Mouse (Mus musculus) heart, embryonic 14.5 days (tissue): ENCODE measurements around the gene Rimbp3. TPM values are rescaled to one million over a fixed set of nuclear protein-coding genes. Genes with fewer than 3 reads are reported as not detected.

Source experiments
- ATAC-seq: fragments of 200-750 bp; cut with Nextera tagmentation; 2 replicates; pipeline ENCODE4 v1.8.0; 2017; ENCODE audit warnings: low read depth, moderate TSS enrichment; ENCODE audit not compliant: insufficient number of reproducible peaks, insufficient read depth, low FRiP score
- H3K27ac ChIP-seq, 2 experiments: fragments of 200-500 bp in 1 of 2; fragments of 300-500 bp in 1 of 2; sonication (generic) in 1 of 2; replicated peaks in 1 of 2; 2 replicates each; pipeline ENCODE4 v1.5.1; 2012 to 2014; ENCODE audit warnings: low read depth in 2 of 2, low read length in 2 of 2, control low read depth in 1 of 2, mild to moderate bottlenecking in 1 of 2, mixed read lengths in 1 of 2; ENCODE audit not compliant: control insufficient read depth in 1 of 2, insufficient read depth in 1 of 2
- H3K27me3 ChIP-seq: fragments of 300-500 bp; sonication (generic); 2 replicates; pipeline ENCODE4 v1.6.1; 2014; ENCODE audit warnings: mild to moderate bottlenecking, low read length, control low read depth; ENCODE audit not compliant: control insufficient read depth, insufficient read depth
- H3K36me3 ChIP-seq: fragments of 300-500 bp; sonication (generic); 2 replicates; pipeline ENCODE4 v1.6.1; 2014; ENCODE audit warnings: mild to moderate bottlenecking, control low read depth, low read length, mixed read lengths; ENCODE audit not compliant: control insufficient read depth, insufficient read depth
- H3K4me1 ChIP-seq, 2 experiments: fragments of 200-500 bp in 1 of 2; fragments of 300-500 bp in 1 of 2; sonication (generic) in 1 of 2; 2 replicates each; pipeline ENCODE4 v1.6.1; 2012 to 2014; ENCODE audit warnings: low read length in 2 of 2, control low read depth in 1 of 2, mixed read lengths in 1 of 2; ENCODE audit not compliant: control insufficient read depth in 2 of 2, insufficient read depth in 2 of 2
- H3K4me2 ChIP-seq: fragments of 300-500 bp; sonication (generic); 2 replicates; pipeline ENCODE4 v1.6.1; 2014; ENCODE audit warnings: mild to moderate bottlenecking, low read length
- H3K4me3 ChIP-seq, 2 experiments: fragments of 200-500 bp in 1 of 2; fragments of 300-500 bp in 1 of 2; sonication (generic) in 1 of 2; 2 replicates each; pipeline ENCODE4 v1.5.1; 2012 to 2014; ENCODE audit warnings: low read length in 2 of 2, mild to moderate bottlenecking in 2 of 2, control low read depth in 1 of 2, low read depth in 1 of 2, moderate library complexity in 1 of 2; ENCODE audit not compliant: control insufficient read depth in 1 of 2, insufficient read depth in 1 of 2
- H3K9ac ChIP-seq: fragments of 300-500 bp; sonication (generic); 2 replicates; pipeline ENCODE4 v1.6.1; 2014; ENCODE audit warnings: mild to moderate bottlenecking, low read length
- H3K9me3 ChIP-seq: fragments of 300-500 bp; sonication (generic); 2 replicates; pipeline ENCODE4 v1.6.1; 2016; ENCODE audit warnings: low read length, control low read depth; ENCODE audit not compliant: control insufficient read depth
- WGBS: fragments of 180-500 bp; shearing (Covaris S2); extraction: QIAGEN DNeasy Blood & Tissue Kit; methylation state at CpG from one replicate; pipeline ENCODE4 v1.1.7; 2014; 5-methylcytosine and 5-hydroxymethylcytosine counted together
- polyA plus RNA-seq: library from polyadenylated mRNA; unstranded; fragments of >200 nt; fragmentation: Nextera tagmentation; extraction: Ambion mirVana; gene quantifications from 2 replicates; pipeline ENCODE4 v1.2.1, GENCODE M21; 2014

Gene Rimbp3
- polyA plus RNA-seq, 1 experiment from 2014 or later: 0.20 TPM

DNA sequence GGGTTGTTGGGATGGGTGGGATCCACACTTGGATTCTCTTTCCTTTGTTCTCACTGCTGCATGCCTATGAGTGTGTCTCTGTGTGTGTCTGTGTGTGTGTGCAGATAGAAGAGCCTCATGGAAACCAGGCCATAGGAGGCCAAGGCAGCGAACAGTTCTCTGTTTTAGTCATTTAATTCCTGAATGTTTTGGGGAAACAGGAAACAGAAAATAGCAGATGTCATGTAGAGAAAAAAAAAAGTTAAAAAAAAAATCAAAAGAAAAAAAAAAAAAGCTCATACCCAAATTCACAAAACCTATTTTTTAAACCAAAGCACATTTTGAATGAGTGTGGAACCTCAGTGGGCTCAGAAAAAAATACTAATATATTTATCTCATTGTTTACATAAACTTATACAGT is 52.9 kb downstream of the Rimbp3 start:
- Histone ChIP-seq H3K36me3 (peaks cover 31% of the 10 kb centered on the region), H3K4me3 (no peak overlapping the region), H3K27me3 (no peaks in the 10 kb centered on the region), H3K4me2 (no peak overlapping the region), H3K27ac (no peak overlapping the region), H3K4me1 (peaks cover 5 to 12% of the 10 kb centered on the region in 2 experiments; a peak in 3 of 4 replicates), H3K9ac (no peak overlapping the region), H3K9me3 (no peaks in the 10 kb centered on the region)
- ATAC-seq: no peak
- 91% methylated on average over 1 of the region's 1 CpGs for WGBS

Other genes starting within 250 kb of the Rimbp3 start
- gene Mapk1, start 225.2 kb upstream of the Rimbp3 start, polyA plus RNA-seq: 154 and 162 TPM in 2 replicates
- gene Ypel1, start 138.9 kb upstream of the Rimbp3 start, polyA plus RNA-seq: 15.9 and 18.9 TPM in 2 replicates
- 97.6 and 107 TPM in 2 replicates for gene Ppil2, start 97.3 kb upstream of the Rimbp3 start, polyA plus RNA-seq
- 13.7 and 18.1 TPM in 2 replicates for gene 2610318N02Rik, start 83.4 kb upstream of the Rimbp3 start, polyA plus RNA-seq
- 26.4 and 32.4 TPM in 2 replicates for gene Sdf2l1, start 76.2 kb upstream of the Rimbp3 start, polyA plus RNA-seq
- gene Ydjc, start 64.0 kb upstream of the Rimbp3 start, polyA plus RNA-seq: 3.9 and 5.3 TPM in 2 replicates
- 0.11 and 0.23 TPM in 2 replicates for gene Ccdc116, start 61.4 kb upstream of the Rimbp3 start, polyA plus RNA-seq
- 276 and 285 TPM in 2 replicates for gene Ube2l3, start 6.0 kb upstream of the Rimbp3 start, polyA plus RNA-seq
- 2.7 and 3.0 TPM in 2 replicates for gene Hic2, start 25.0 kb downstream of the Rimbp3 start, polyA plus RNA-seq
- gene Tmem191c, start 67.5 kb downstream of the Rimbp3 start, polyA plus RNA-seq: 7.2 and 7.3 TPM in 2 replicates
- 0.66 and 0.75 TPM in 2 replicates for gene Serpind1, start 122.8 kb downstream of the Rimbp3 start, polyA plus RNA-seq
- gene Snap29, start 197.4 kb downstream of the Rimbp3 start, polyA plus RNA-seq: 5.0 and 5.6 TPM in 2 replicates
- gene Pi4ka, start 197.7 kb downstream of the Rimbp3 start, polyA plus RNA-seq: 36.3 and 40.5 TPM in 2 replicates
- gene Crkl, start 243.4 kb downstream of the Rimbp3 start, polyA plus RNA-seq: 31.9 and 40.7 TPM in 2 replicates